Mouse (Mus musculus): Measurements from ENCODE around the gene Gm20449. TPM values are rescaled to one million over a fixed set of nuclear protein-coding genes. Genes with fewer than 3 reads are reported as not detected.

Gm20449 gene
- 0.30 TPM for polyA plus RNA-seq (2015; fragmentation: Illumina TruSeq; extraction: RNeasy Lipid Tissue Mini Kit (QIAGEN cat#74804); ENCODE audit: low read depth, low replicate concordance)

DNA sequence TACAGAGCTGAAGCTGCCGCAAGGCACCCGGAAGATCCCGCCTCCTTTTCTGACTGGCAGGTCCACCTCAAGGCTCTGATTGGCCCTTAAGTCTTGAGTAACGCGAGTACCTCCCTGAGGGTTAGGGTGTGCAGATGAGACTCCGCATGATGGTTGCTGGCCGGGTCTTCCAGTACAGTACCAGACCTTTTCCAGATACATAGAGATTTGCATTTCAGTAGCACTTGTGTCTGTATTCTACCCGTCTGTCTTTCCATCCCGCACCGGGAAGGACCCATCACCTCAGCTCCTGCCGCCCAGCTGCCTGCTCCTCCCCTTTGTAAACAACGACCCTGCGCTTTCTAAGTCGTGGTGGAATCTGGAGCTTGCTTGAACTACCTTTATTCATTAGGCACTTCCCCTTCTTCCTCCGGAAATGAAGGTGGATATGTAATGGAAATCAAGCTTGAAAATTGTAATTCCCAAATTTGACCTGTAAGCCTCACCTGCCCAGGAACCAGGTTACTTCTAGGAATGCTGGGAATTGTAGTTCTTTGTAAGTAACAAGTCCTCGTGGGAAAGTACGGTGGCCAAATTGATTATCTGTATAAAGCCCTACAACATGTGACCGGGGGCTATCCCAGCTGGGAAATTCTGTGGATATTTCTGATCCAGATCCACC lies at the start of gene Gm20449, which contains the start of gene AW146154:
TSS of gene Gm20449 (minus strand) at position 29 of the 661 bp plus-strand sequence.
TSS of gene AW146154 (minus strand) at position 502 of the 661 bp plus-strand sequence.

DNA sequence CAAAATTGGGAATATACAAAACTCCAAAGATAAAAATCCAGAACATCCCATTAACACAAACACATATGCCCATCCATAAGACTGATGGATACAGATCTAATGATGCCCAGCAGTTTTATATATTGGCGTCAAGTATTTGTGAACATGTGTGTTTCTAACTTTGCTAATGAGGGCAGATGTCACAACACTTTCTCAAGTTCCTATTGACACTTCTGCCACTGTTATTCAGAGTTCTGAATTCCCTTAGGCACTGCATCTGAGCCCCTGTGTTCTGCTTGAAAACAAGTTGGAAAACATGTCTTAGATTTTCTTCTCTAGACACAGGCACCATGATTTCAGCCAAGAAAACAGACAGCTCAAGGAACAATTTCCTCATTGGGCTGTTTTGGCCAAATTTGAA lies 50.6 kb downstream of the Gm20449 start, which contains the start of gene Vmn2r57:
TSS of gene Vmn2r57 (minus strand) at position 101 of the 400 bp plus-strand sequence.

DNA sequence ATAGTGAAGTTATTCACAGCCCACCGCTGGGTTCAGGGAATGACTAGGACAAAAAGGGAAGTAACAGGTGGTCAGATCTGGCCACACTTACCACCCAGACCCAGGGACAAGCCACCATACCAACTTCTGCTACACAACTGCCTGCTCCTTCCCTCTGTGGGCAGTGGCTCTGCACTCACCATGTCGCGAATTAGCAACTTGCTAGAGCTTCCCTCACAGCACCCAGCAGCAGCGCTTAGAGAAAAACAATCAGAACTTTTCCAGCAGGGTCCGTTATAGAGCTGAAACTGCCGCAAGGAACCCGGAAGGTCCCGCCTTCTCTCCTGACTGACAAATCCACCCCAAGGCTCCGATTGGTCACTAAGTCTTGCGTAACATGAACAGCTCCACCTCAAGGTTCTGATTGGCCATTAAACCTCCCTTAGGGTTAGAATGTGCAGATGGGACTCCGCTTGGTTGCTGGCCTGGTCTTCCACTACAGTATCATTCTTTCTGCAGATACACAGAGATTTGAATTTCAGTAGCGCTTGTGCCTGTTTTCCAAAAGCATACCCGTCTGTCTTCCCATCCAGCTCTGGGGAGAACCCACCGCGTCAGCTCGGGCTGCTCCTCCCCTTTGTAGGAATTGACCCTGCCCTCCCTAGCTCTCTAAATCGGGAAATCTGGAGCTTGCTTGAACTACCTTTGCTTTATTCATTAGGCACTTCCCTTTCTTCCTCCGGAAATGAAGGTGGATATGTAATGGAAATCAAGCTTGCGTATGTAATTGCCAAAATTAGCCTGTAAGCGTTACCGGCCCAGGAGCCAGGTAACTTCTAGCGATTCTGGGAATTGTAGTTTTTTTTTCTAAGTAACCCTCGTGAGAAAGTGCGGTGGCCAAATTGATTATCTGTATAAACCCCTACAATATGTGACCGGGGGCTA lies 105.9 kb downstream of the Gm20449 start, which contains the start of gene AI987944:
TSS of gene AI987944 (minus strand) at position 332 of the 924 bp plus-strand sequence.

Other genes with a start within 250 kb of the Gm20449 start
- gene AI987944, start 106.0 kb downstream of the Gm20449 start, polyA plus RNA-seq (2015; fragmentation: Illumina TruSeq; extraction: RNeasy Lipid Tissue Mini Kit (QIAGEN cat#74804); ENCODE audit: low read depth, low replicate concordance) = 13.2 TPM
- gene Vmn2r57, start 50.7 kb downstream of the Gm20449 start, polyA plus RNA-seq (2015; fragmentation: Illumina TruSeq; extraction: RNeasy Lipid Tissue Mini Kit (QIAGEN cat#74804); ENCODE audit: low read depth, low replicate concordance) = 0.74 TPM
- gene AW146154, start 473 bp upstream of the Gm20449 start, polyA plus RNA-seq (2015; fragmentation: Illumina TruSeq; extraction: RNeasy Lipid Tissue Mini Kit (QIAGEN cat#74804); ENCODE audit: low read depth, low replicate concordance) = 5.0 TPM
- not detected for gene Gm6871, start 74.2 kb upstream of the Gm20449 start, polyA plus RNA-seq (2015; fragmentation: Illumina TruSeq; extraction: RNeasy Lipid Tissue Mini Kit (QIAGEN cat#74804); ENCODE audit: low read depth, low replicate concordance)
- 16.8 TPM for gene 2610021A01Rik, start 99.8 kb upstream of the Gm20449 start, polyA plus RNA-seq (2015; fragmentation: Illumina TruSeq; extraction: RNeasy Lipid Tissue Mini Kit (QIAGEN cat#74804); ENCODE audit: low read depth, low replicate concordance)
- 29.9 TPM for gene Zfp788, start 133.8 kb upstream of the Gm20449 start, polyA plus RNA-seq (2015; fragmentation: Illumina TruSeq; extraction: RNeasy Lipid Tissue Mini Kit (QIAGEN cat#74804); ENCODE audit: low read depth, low replicate concordance)

Data from brain, adult 10 weeks (tissue).